15 mouse cellular contexts compared by ENCODE assay signal in the genomic region with DNA sequence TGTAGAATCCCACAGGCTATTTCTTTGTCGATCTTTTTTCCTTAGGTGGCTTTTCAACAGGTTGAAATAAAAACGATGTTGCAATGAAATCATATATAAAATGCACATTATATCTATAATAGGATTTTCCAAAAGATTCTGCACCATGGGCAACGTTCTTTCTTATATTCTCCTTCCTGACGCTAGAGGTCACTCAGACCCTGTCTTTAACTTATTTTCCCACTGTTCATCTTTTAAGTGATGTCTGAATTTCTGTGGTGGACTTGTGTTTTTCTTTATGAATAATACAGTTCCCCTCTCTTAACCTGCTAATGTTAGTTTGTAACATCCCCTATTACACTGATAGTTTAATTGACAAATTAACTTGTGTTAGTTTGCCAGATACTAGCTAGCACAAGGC.
DNase-seq lines count a peak whose midpoint lies in the region; ATAC-seq lines count a peak whose summit lies in the region.
"Had no signal": no experiment of that assay in that cellular context is flagged by ENCODE, and none has a peak within 500 bp of the region (broad histone marks: within the 10 kb centered on the region; RNA-seq: fewer than 3 reads in every experiment).

No protein-coding gene starts in this region.

- no peak overlapping the region for H3K4me3 ChIP-seq in hindbrain, embryonic 11.5 days (ENCODE audit: low read depth, low read length)
- H3K4me3 ChIP-seq in hindbrain, embryonic 13.5 days: no peak overlapping the region
- H3K4me3 ChIP-seq in midbrain, embryonic 14.5 days (replicated peaks; ENCODE audit: low read depth, low read length): no peak overlapping the region
- no peak overlapping the region for H3K4me3 ChIP-seq in midbrain, embryonic 13.5 days (replicated peaks)
- H3K4me3 ChIP-seq: megakaryocyte, embryonic 14.5 days had no signal

- no peak for ATAC-seq in hindbrain, embryonic 11.5 days (ENCODE audit: low FRiP score)
- ATAC-seq in hindbrain, embryonic 13.5 days (ENCODE audit: low FRiP score): no peak
- no peak for ATAC-seq in midbrain, embryonic 14.5 days (ENCODE audit: low FRiP score, low TSS enrichment)
- no peak for ATAC-seq in midbrain, embryonic 13.5 days

- no peaks in the 10 kb centered on the region for H3K4me1 ChIP-seq in hindbrain, embryonic 11.5 days (replicated peaks; ENCODE audit: control insufficient read depth, insufficient read depth, low read length)
- no peaks in the 10 kb centered on the region for H3K4me1 ChIP-seq in hindbrain, embryonic 13.5 days (replicated peaks)
- no peaks in the 10 kb centered on the region for H3K4me1 ChIP-seq in midbrain, embryonic 14.5 days (ENCODE audit: control insufficient read depth, insufficient read depth, low read length)
- H3K4me1 ChIP-seq in midbrain, embryonic 13.5 days (replicated peaks): no peaks in the 10 kb centered on the region
- H3K4me1 ChIP-seq: megakaryocyte, embryonic 14.5 days had no signal

- no peaks in the 10 kb centered on the region for H3K27me3 ChIP-seq in hindbrain, embryonic 11.5 days (ENCODE audit: control insufficient read depth, insufficient read depth, low read length)
- H3K27me3 ChIP-seq in hindbrain, embryonic 13.5 days: 0 out of 2 replicates have a peak, but pooled peaks cover 3% of the 10 kb centered on the region
- H3K27me3 ChIP-seq in midbrain, embryonic 14.5 days (ENCODE audit: control insufficient read depth, insufficient read depth, low read length): no peaks in the 10 kb centered on the region
- no peaks in the 10 kb centered on the region for H3K27me3 ChIP-seq in midbrain, embryonic 13.5 days
- H3K27me3 ChIP-seq: megakaryocyte, embryonic 14.5 days had no signal

- no peak overlapping the region for H3K27ac ChIP-seq in hindbrain, embryonic 11.5 days (ENCODE audit: low read depth, low read length)
- H3K27ac ChIP-seq in hindbrain, embryonic 13.5 days: no peak overlapping the region
- no peak overlapping the region for H3K27ac ChIP-seq in midbrain, embryonic 14.5 days (replicated peaks; ENCODE audit: low read depth, low read length)
- H3K27ac ChIP-seq in midbrain, embryonic 13.5 days: no peak overlapping the region

- no peaks in the 10 kb centered on the region for H3K36me3 ChIP-seq in hindbrain, embryonic 11.5 days (ENCODE audit: control insufficient read depth, insufficient read depth, low read length)
- no peaks in the 10 kb centered on the region for H3K36me3 ChIP-seq in hindbrain, embryonic 13.5 days
- no peaks in the 10 kb centered on the region for H3K36me3 ChIP-seq in midbrain, embryonic 14.5 days (ENCODE audit: control insufficient read depth, insufficient read depth, low read length)
- H3K36me3 ChIP-seq in midbrain, embryonic 13.5 days: no peaks in the 10 kb centered on the region
- H3K36me3 ChIP-seq: limb, embryonic 10.5 days had no signal

- DNase-seq in cerebellum, postnatal 10 days: peak; percentile 19 to 54
- no peak for DNase-seq in cerebellum, adult 18-20 months
- peak; percentile 48 for DNase-seq in hindbrain, embryonic 11.5 days (ENCODE audit: low spot score)
- DNase-seq in midbrain, embryonic 14.5 days: peak; percentile 80
- DNase-seq in retina, embryonic 14.5 days (ENCODE audit: low spot score): peak; percentile 70
- DNase-seq in adrenal gland, postnatal 14 days: no peak
- DNase-seq: adrenal gland, postnatal 10 days; cerebellum, adult 8-10 months; gastrocnemius, postnatal 25 days; heart, postnatal 10 days; kidney, adult 11 months had no signal

- no peaks in the 10 kb centered on the region for H3K9me3 ChIP-seq in hindbrain, embryonic 11.5 days (ENCODE audit: control insufficient read depth, low read length)
- H3K9me3 ChIP-seq in hindbrain, embryonic 13.5 days: no peaks in the 10 kb centered on the region
- H3K9me3 ChIP-seq in midbrain, embryonic 14.5 days (ENCODE audit: control insufficient read depth, low read length): no peaks in the 10 kb centered on the region
- no peaks in the 10 kb centered on the region for H3K9me3 ChIP-seq in midbrain, embryonic 13.5 days
- H3K9me3 ChIP-seq: limb, embryonic 10.5 days; megakaryocyte, embryonic 14.5 days had no signal

- 22% methylated on average over 4 of the region's 4 CpGs for WGBS in hindbrain, embryonic 11.5 days
- WGBS in hindbrain, embryonic 13.5 days: 23% methylated on average over 4 of the region's 4 CpGs
- 13% methylated on average over 4 of the region's 4 CpGs for WGBS in midbrain, embryonic 14.5 days
- WGBS in midbrain, embryonic 13.5 days: 23% methylated on average over 4 of the region's 4 CpGs

- no peak overlapping the region for H3K4me2 ChIP-seq in hindbrain, embryonic 11.5 days (replicated peaks; ENCODE audit: low read depth, low read length)
- no peak overlapping the region for H3K4me2 ChIP-seq in hindbrain, embryonic 13.5 days
- no peak overlapping the region for H3K4me2 ChIP-seq in midbrain, embryonic 14.5 days (ENCODE audit: low read length)
- no peak overlapping the region for H3K4me2 ChIP-seq in midbrain, embryonic 13.5 days (replicated peaks)

- no peak overlapping the region for H3K9ac ChIP-seq in hindbrain, embryonic 11.5 days (ENCODE audit: low read depth, low read length)
- no peak overlapping the region for H3K9ac ChIP-seq in hindbrain, embryonic 13.5 days
- H3K9ac ChIP-seq in midbrain, embryonic 14.5 days (replicated peaks; ENCODE audit: low read length): no peak overlapping the region
- no peak overlapping the region for H3K9ac ChIP-seq in midbrain, embryonic 13.5 days (replicated peaks)

Comparison
In these comparisons a context has a peak if more than half of its experiments do, and no peak if none do; other contexts are left out.
1. DNase-seq: peak in cerebellum, postnatal 10 days (2 of 2), hindbrain, embryonic 11.5 days (single experiment), midbrain, embryonic 14.5 days (single experiment) and retina, embryonic 14.5 days (single experiment); none in cerebellum, adult 18-20 months (0 of 2) and adrenal gland, postnatal 14 days (single experiment).